Mouse (Mus musculus) CH12.LX (cell line): ENCODE results near the gene Celf5. TPM values are rescaled to one million over a fixed set of nuclear protein-coding genes. Genes with fewer than 3 reads are reported as not detected.

ENCODE experiments used
- DNase-seq: peaks from one replicate; pipeline ENCODE4 v3.0.0-alpha.2; 2013; ENCODE audit errors: extremely low read depth
- H3K27ac ChIP-seq: 2 replicates; pipeline ENCODE4 v1.5.1; 2012; ENCODE audit warnings: low read depth, mild to moderate bottlenecking, control low read depth, moderate library complexity; ENCODE audit not compliant: insufficient read depth
- H3K27me3 ChIP-seq: replicated peaks from 2 replicates; pipeline ENCODE3; 2012; ENCODE audit warnings: inconsistent platforms
- H3K36me3 ChIP-seq, 2 experiments: replicated peaks in 1 of 2; 2 replicates each; pipeline versions ENCODE3 to v1.6.1; 2012; ENCODE audit warnings: inconsistent platforms in 1 of 2, low read length in 1 of 2, mild to moderate bottlenecking in 1 of 2, mixed read lengths in 1 of 2, moderate library complexity in 1 of 2; ENCODE audit not compliant: control insufficient read depth in 1 of 2, insufficient read depth in 1 of 2
- H3K4me1 ChIP-seq, 2 experiments: 2 replicates each; pipeline ENCODE4 v1.6.1; 2012; ENCODE audit warnings: inconsistent platforms in 1 of 2, moderate library complexity in 1 of 2; ENCODE audit not compliant: insufficient read depth in 2 of 2, control insufficient read depth in 1 of 2
- H3K4me2 ChIP-seq: 2 replicates; pipeline ENCODE4 v1.6.1; 2012; ENCODE audit warnings: low read depth, mild to moderate bottlenecking, control low read depth; ENCODE audit not compliant: poor library complexity, insufficient read depth, severe bottlenecking
- H3K4me3 ChIP-seq, 3 experiments: fragments of 150-350 bp in 1 of 3; sonication (generic) in 1 of 3; replicated peaks in 1 of 3; 2 replicates each; pipeline versions ENCODE3 to v1.5.1; 2011 to 2012; ENCODE audit warnings: low read depth in 2 of 3, low read length in 2 of 3, mild to moderate bottlenecking in 2 of 3, moderate library complexity in 2 of 3, control low read depth in 1 of 3, improper control_type of control experiment in 1 of 3, inconsistent platforms in 1 of 3, mixed read lengths in 1 of 3; ENCODE audit not compliant: poor library complexity in 1 of 3
- H3K79me2 ChIP-seq: replicated peaks from 2 replicates; pipeline ENCODE4 v1.6.1; 2012; ENCODE audit warnings: mild to moderate bottlenecking, moderate library complexity; ENCODE audit not compliant: control insufficient read depth, poor library complexity, insufficient read depth, severe bottlenecking; ENCODE audit errors: extremely low read depth
- H3K9ac ChIP-seq: 2 replicates; pipeline ENCODE4 v1.6.1; 2012; ENCODE audit warnings: low read depth, mild to moderate bottlenecking, control low read depth, moderate library complexity; ENCODE audit not compliant: insufficient read depth
- H3K9me3 ChIP-seq: replicated peaks from 2 replicates; pipeline ENCODE3; 2012; ENCODE audit warnings: low read length, inconsistent platforms, mixed read lengths
- CHD1 ChIP-seq: IDR thresholded peaks from 2 replicates; pipeline ENCODE4 v1.6.1; 2012; ENCODE audit warnings: low read depth, low read length, improper control_type of control experiment, inconsistent platforms
- E2F4 ChIP-seq: IDR thresholded peaks from 2 replicates; pipeline ENCODE4 v1.6.1; 2011; ENCODE audit warnings: low read depth, low read length, improper control_type of control experiment; ENCODE audit not compliant: insufficient replicate concordance
- HCFC1 ChIP-seq: IDR thresholded peaks from 2 replicates; pipeline ENCODE4 v1.6.1; 2012; ENCODE audit warnings: low read depth, mild to moderate bottlenecking, inconsistent platforms, low read length, improper control_type of control experiment
- JUN ChIP-seq: IDR thresholded peaks from 2 replicates; pipeline ENCODE4 v1.6.1; 2011; ENCODE audit warnings: low read depth, mild to moderate bottlenecking, low read length, improper control_type of control experiment, moderate library complexity; ENCODE audit not compliant: insufficient read depth
- MAFK ChIP-seq: IDR thresholded peaks from 2 replicates; pipeline ENCODE4 v1.6.1; 2011; ENCODE audit warnings: low read length, improper control_type of control experiment; ENCODE audit not compliant: insufficient replicate concordance
- MEF2A ChIP-seq: IDR thresholded peaks from 2 replicates; pipeline ENCODE4 v1.6.1; 2014; ENCODE audit warnings: low read depth, mild to moderate bottlenecking, inconsistent platforms, low read length, improper control_type of control experiment, borderline replicate concordance
- MYC ChIP-seq: IDR thresholded peaks from 2 replicates; pipeline ENCODE4 v1.6.1; 2011; ENCODE audit warnings: low read depth, mild to moderate bottlenecking, improper control_type of control experiment, low read length
- POLR2A ChIP-seq: IDR thresholded peaks from 2 replicates; pipeline ENCODE4 v1.6.1; 2011; ENCODE audit warnings: low read depth, mild to moderate bottlenecking, improper control_type of control experiment, low read length
- POLR2AphosphoS2 ChIP-seq: IDR thresholded peaks from 2 replicates; pipeline ENCODE4 v1.6.1; 2011; ENCODE audit warnings: low read depth, low read length, improper control_type of control experiment
- SIN3A ChIP-seq: IDR thresholded peaks from 2 replicates; pipeline ENCODE4 v1.6.1; 2012; ENCODE audit warnings: low read length, improper control_type of control experiment, inconsistent platforms
- TBP ChIP-seq: conservative IDR thresholded peaks from 2 replicates; pipeline ENCODE4 v1.6.1; 2011; ENCODE audit warnings: low read depth, low read length, improper control_type of control experiment
- TCF12 ChIP-seq: IDR thresholded peaks from 2 replicates; pipeline ENCODE4 v1.6.1; 2014; ENCODE audit warnings: low read depth, mild to moderate bottlenecking, inconsistent platforms, low read length, improper control_type of control experiment
- USF1 ChIP-seq: IDR thresholded peaks from 2 replicates; pipeline ENCODE4 v1.6.1; 2014; ENCODE audit warnings: low read depth, mild to moderate bottlenecking, inconsistent platforms, low read length, improper control_type of control experiment
- ZKSCAN1 ChIP-seq: IDR thresholded peaks from 2 replicates; pipeline ENCODE4 v1.6.1; 2012; ENCODE audit warnings: low read depth, inconsistent platforms, low read length, improper control_type of control experiment, borderline replicate concordance
- ZNF384 ChIP-seq: IDR thresholded peaks from 2 replicates; pipeline ENCODE4 v1.6.1; 2012; ENCODE audit warnings: low read depth, low read length, improper control_type of control experiment, inconsistent platforms
- dilution Hi-C: fragments of 300-500 bp; cut with MboI; formaldehyde crosslinking; loops from 2 replicates; pipeline ENCODE4 v1.14.3; 2020; ENCODE audit warnings: low sequenced_read_pairs; ENCODE audit not compliant: extremely low pct_unique_long_range_greater_than_20kb, extremely low pct_ligation_motif_present
- in situ Hi-C: fragments of 300-500 bp; cut with MboI; formaldehyde crosslinking; loops from 3 replicates; pipeline ENCODE4 v1.14.3; 2019; ENCODE audit warnings: low sequenced_read_pairs, low pct_ligation_motif_present, low pct_unique_long_range_greater_than_20kb, mixed read lengths
- polyA plus RNA-seq: library from polyadenylated mRNA; unstranded; fragments of >175 nt; gene quantifications from 2 replicates; pipeline ENCODE4 v1.2.1, GENCODE M21; 2012; ENCODE audit warnings: low read depth; ENCODE audit not compliant: insufficient read length
- total RNA-seq, 2 experiments: library from RNA; depleted of rRNA; stranded (reverse); fragments of 300-350 nt in 1 of 2; fragments of >200 nt in 1 of 2; gene quantifications; 2 replicates each; pipeline ENCODE4 v1.2.3; 2012 to 2014

Celf5 gene
- total and polyA plus RNA-seq, 3 experiments = 0.07 to 0.08 TPM; not detected in 1

DNA sequence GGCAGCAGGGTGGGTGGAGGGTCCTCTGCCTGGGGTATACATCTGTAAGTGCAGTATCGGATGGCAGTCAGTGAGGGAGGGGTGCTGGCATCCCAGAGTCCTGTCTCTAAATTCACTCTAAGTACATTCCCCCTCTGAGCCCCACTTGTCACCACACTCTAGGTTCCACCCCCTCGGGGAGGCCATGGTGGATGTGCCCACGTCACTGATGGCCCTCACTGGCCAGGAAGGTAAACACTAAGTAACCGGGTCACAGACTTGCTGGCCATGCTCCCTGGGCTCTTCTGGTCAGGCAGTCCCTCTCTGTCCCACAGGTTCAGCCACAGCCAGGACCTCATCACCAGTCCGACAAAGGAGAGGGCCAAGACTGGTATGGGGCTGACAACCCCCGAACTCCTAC, 60.3 kb downstream of the Celf5 start:
- in situ Hi-C loops = no loop called here
- Histone ChIP-seq H3K4me3 (no peak overlapping the region), H3K79me2 (peaks cover 27% of the 10 kb centered on the region), H3K4me2 (no peak overlapping the region), H3K4me1 (peaks cover 8 to 17% of the 10 kb centered on the region in 2 experiments), H3K9ac (no peak overlapping the region), H3K36me3 (peaks cover 23 to 31% of the 10 kb centered on the region in 2 experiments), H3K27me3 (peaks cover 15% of the 10 kb centered on the region), H3K27ac (no peak overlapping the region), H3K9me3 (no peaks in the 10 kb centered on the region)
- no peak for TF ChIP-seq POLR2A
- no peak for TF ChIP-seq POLR2AphosphoS2
- TF ChIP-seq USF1 = no peak
- no peak for TF ChIP-seq ZNF384
- no peak for TF ChIP-seq E2F4
- TF ChIP-seq SIN3A = no peak
- TF ChIP-seq MYC = no peak
- dilution Hi-C loops = no loop called here
- no peak for DNase-seq

DNA sequence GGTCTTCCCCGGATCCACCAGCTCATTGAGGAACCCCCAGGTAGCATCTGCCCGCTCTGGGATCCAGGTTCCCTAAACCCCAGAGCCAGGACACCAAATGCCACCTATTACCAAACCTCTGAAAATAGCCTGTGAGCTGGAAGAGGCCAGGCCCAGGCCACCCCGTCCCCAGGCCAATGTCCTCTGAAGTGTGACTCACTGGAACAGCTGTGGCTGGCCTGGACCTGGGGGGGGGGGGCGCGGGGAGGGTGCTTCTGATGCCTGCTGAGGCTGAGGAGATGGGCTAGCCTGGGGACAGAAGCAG, 60.8 kb downstream of the Celf5 start:
- Histone ChIP-seq H3K4me1 (peaks cover 8 to 17% of the 10 kb centered on the region in 2 experiments), H3K4me3 (no peak overlapping the region), H3K9me3 (no peaks in the 10 kb centered on the region), H3K4me2 (no peak overlapping the region), H3K27ac (no peak overlapping the region), H3K79me2 (peaks cover 27% of the 10 kb centered on the region), H3K27me3 (peaks cover 12% of the 10 kb centered on the region), H3K36me3 (peaks cover 25 to 34% of the 10 kb centered on the region in 2 experiments), H3K9ac (no peak overlapping the region)
- in situ Hi-C loops = no loop called here
- dilution Hi-C loops = no loop called here
- TF ChIP-seq TCF12 (no peak), HCFC1 (no peak), CHD1 (no peak), USF1 (no peak), MAFK (no peak), ZKSCAN1 (no peak), MEF2A (no peak), TBP (no peak), E2F4 (no peak), JUN (no peak)
- DNase-seq = no peak
